Mouse (Mus musculus) hindbrain, embryonic 16.5 days (tissue): Measurements from ENCODE around the gene Prss46. TPM values are rescaled to one million over a fixed set of nuclear protein-coding genes. Genes with fewer than 3 reads are reported as not detected.

Source experiments
- ATAC-seq: fragments of 200-750 bp; cut with Nextera tagmentation; 2 replicates; pipeline ENCODE4 v1.8.0; 2017; ENCODE audit warnings: moderate TSS enrichment, moderate library complexity
- H3K27ac ChIP-seq: fragments of 300-500 bp; sonication (generic); 2 replicates; pipeline ENCODE4 v1.5.1; 2014; ENCODE audit warnings: low read depth, mild to moderate bottlenecking, control low read depth, low read length, moderate library complexity
- H3K27me3 ChIP-seq: fragments of 300-500 bp; sonication (generic); replicated peaks from 2 replicates; pipeline ENCODE4 v1.6.1; 2014; ENCODE audit warnings: low read length; ENCODE audit not compliant: control insufficient read depth, insufficient read depth
- H3K36me3 ChIP-seq: fragments of 300-500 bp; sonication (generic); 2 replicates; pipeline ENCODE4 v1.6.1; 2014; ENCODE audit warnings: mild to moderate bottlenecking, low read length, moderate library complexity, mixed read lengths; ENCODE audit not compliant: control insufficient read depth, insufficient read depth
- H3K4me1 ChIP-seq: fragments of 300-500 bp; sonication (generic); 2 replicates; pipeline ENCODE4 v1.6.1; 2014; ENCODE audit warnings: low read depth, low read length; ENCODE audit not compliant: control insufficient read depth, insufficient read depth
- H3K4me2 ChIP-seq: fragments of 300-500 bp; sonication (generic); 2 replicates; pipeline ENCODE4 v1.6.1; 2014; ENCODE audit warnings: mild to moderate bottlenecking, low read length, control low read depth, moderate library complexity
- H3K4me3 ChIP-seq: fragments of 300-500 bp; sonication (generic); 2 replicates; pipeline ENCODE4 v1.5.1; 2014; ENCODE audit warnings: mild to moderate bottlenecking, low read length, control low read depth, moderate library complexity
- H3K9ac ChIP-seq: fragments of 300-500 bp; sonication (generic); 2 replicates; pipeline ENCODE4 v1.6.1; 2014; ENCODE audit warnings: low read depth, mild to moderate bottlenecking, control low read depth, low read length, moderate library complexity
- H3K9me3 ChIP-seq: fragments of 300-500 bp; sonication (generic); 2 replicates; pipeline ENCODE4 v1.6.1; 2014; ENCODE audit warnings: mild to moderate bottlenecking, low read length, moderate library complexity; ENCODE audit not compliant: control insufficient read depth
- WGBS: fragments of 180-500 bp; shearing (Covaris S2); extraction: QIAGEN DNeasy Blood & Tissue Kit; methylation state at CpG from one replicate; pipeline ENCODE4 v1.1.7; 2014; 5-methylcytosine and 5-hydroxymethylcytosine counted together
- polyA plus RNA-seq: library from polyadenylated mRNA; unstranded; fragments of >200 nt; fragmentation: Nextera tagmentation; extraction: Ambion mirVana; gene quantifications from 2 replicates; pipeline ENCODE4 v1.2.1, GENCODE M21; 2015

Gene Prss46
- polyA plus RNA-seq, 1 experiment from 2014 or later = not detected

GRCm38 (mm10) chr9:110875288-110875695, 31.0 kb downstream of the Prss46 start:
- no peak overlapping the region for H3K4me2 ChIP-seq
- ATAC-seq = no peak; the same call in 1 of the 2 replicates
- H3K4me1 ChIP-seq = peaks cover 34% of the 10 kb centered on the region
- no peak overlapping the region for H3K4me3 ChIP-seq
- peak overlapping the region; percentile 58 for H3K27ac ChIP-seq
- no peak overlapping the region for H3K9ac ChIP-seq
- H3K36me3 ChIP-seq = no peaks in the 10 kb centered on the region
- peaks cover 4% of the 10 kb centered on the region for H3K27me3 ChIP-seq
- WGBS = 9% methylated on average over 6 of the region's 6 CpGs
- no peaks in the 10 kb centered on the region for H3K9me3 ChIP-seq

- no peaks in the 10 kb centered on the region for H3K36me3 ChIP-seq
- no peak overlapping the region for H3K4me2 ChIP-seq
- no peak overlapping the region for H3K9ac ChIP-seq
- no peak overlapping the region for H3K4me3 ChIP-seq
- ATAC-seq = no peak
- H3K9me3 ChIP-seq = no peaks in the 10 kb centered on the region
- peaks cover 41% of the 10 kb centered on the region for H3K4me1 ChIP-seq
- 100% methylated on average over 1 of the region's 1 CpGs for WGBS
- no peak overlapping the region for H3K27ac ChIP-seq
- peaks cover 15% of the 10 kb centered on the region for H3K27me3 ChIP-seq
These were observed 33.0 kb downstream of the Prss46 start for GRCm38 (mm10) chr9:110877353-110877752.

- Histone ChIP-seq H3K9ac (no peak overlapping the region), H3K4me2 (no peak overlapping the region), H3K27ac (no peak overlapping the region), H3K9me3 (no peaks in the 10 kb centered on the region), H3K27me3 (peaks cover 15% of the 10 kb centered on the region), H3K36me3 (no peaks in the 10 kb centered on the region), H3K4me1 (peaks cover 41% of the 10 kb centered on the region), H3K4me3 (no peak overlapping the region)
- ATAC-seq = peak; percentile 27; the same call in 1 of the 2 replicates
- 77% methylated on average over 5 of the region's 5 CpGs for WGBS
These were observed 33.6 kb downstream of the Prss46 start for GRCm38 (mm10) chr9:110877888-110878287.

- peak; percentile 57 for ATAC-seq
- Histone ChIP-seq H3K9ac (peak within 1 kb of the TSS; percentile 69), H3K4me1 (peaks cover 32% of the 10 kb centered on the region), H3K36me3 (no peaks in the 10 kb centered on the region), H3K9me3 (no peaks in the 10 kb centered on the region), H3K27ac (peak within 1 kb of the TSS; percentile 73), H3K4me3 (peak within 1 kb of the TSS; percentile 61), H3K27me3 (peaks cover 15% of the 10 kb centered on the region), H3K4me2 (peak within 1 kb of the TSS; percentile 97)
- 17% methylated on average over 12 of the region's 12 CpGs for WGBS
These were observed 35.0 kb downstream of the Prss46 start, which contains the start of gene Als2cl for GRCm38 (mm10) chr9:110879191-110879920. Gene Als2cl (plus strand): TSS chr9:110879870.

GRCm38 (mm10) chr9:110879998-110880561, 35.8 kb downstream of the Prss46 start, which contains the start of gene Tmie:
Gene Tmie (minus strand): TSS chr9:110880113.
- ATAC-seq = peak; percentile 63
- peak within 1 kb of the TSS; percentile 73 for H3K27ac ChIP-seq
- no peaks in the 10 kb centered on the region for H3K9me3 ChIP-seq
- H3K4me1 ChIP-seq = peaks cover 24% of the 10 kb centered on the region
- WGBS = under 1% methylated on average over 38 of the region's 57 CpGs
- peak within 1 kb of the TSS; percentile 61 for H3K4me3 ChIP-seq
- peak within 1 kb of the TSS; percentile 97 for H3K4me2 ChIP-seq
- peaks cover 15% of the 10 kb centered on the region for H3K27me3 ChIP-seq
- peak within 1 kb of the TSS; percentile 69 for H3K9ac ChIP-seq
- no peaks in the 10 kb centered on the region for H3K36me3 ChIP-seq

- ATAC-seq = no peak
- H3K27me3 ChIP-seq = peaks cover 15% of the 10 kb centered on the region
- H3K36me3 ChIP-seq = no peaks in the 10 kb centered on the region
- H3K4me3 ChIP-seq = peak overlapping the region; percentile 61
- H3K4me2 ChIP-seq = peak overlapping the region; percentile 97
- WGBS = 70% methylated on average over 4 of the region's 4 CpGs
- no peak overlapping the region for H3K27ac ChIP-seq
- H3K9me3 ChIP-seq = no peaks in the 10 kb centered on the region
- peaks cover 18% of the 10 kb centered on the region for H3K4me1 ChIP-seq
- no peak overlapping the region for H3K9ac ChIP-seq
These were observed 36.5 kb downstream of the Prss46 start for GRCm38 (mm10) chr9:110880772-110881171.

- no peaks in the 10 kb centered on the region for H3K9me3 ChIP-seq
- H3K4me3 ChIP-seq = no peak overlapping the region
- ATAC-seq = no peak
- H3K4me2 ChIP-seq = no peak overlapping the region
- no peak overlapping the region for H3K9ac ChIP-seq
- WGBS = 80% methylated on average over 7 of the region's 7 CpGs
- H3K36me3 ChIP-seq = no peaks in the 10 kb centered on the region
- H3K27ac ChIP-seq = no peak overlapping the region
- H3K4me1 ChIP-seq = peaks cover 18% of the 10 kb centered on the region
- peaks cover 15% of the 10 kb centered on the region for H3K27me3 ChIP-seq
These were observed 37.6 kb downstream of the Prss46 start for GRCm38 (mm10) chr9:110881953-110882352.

GRCm38 (mm10) chr9:110887388-110888303, 43.3 kb downstream of the Prss46 start:
- ATAC-seq = no peak

More at GRCm38 (mm10) chr9:110887388-110888303, 43.3 kb downstream of the Prss46 start:
- 66% methylated on average over 9 of the region's 9 CpGs for WGBS
- no peak overlapping the region for H3K9ac ChIP-seq
- H3K4me2 ChIP-seq = no peak overlapping the region
- H3K36me3 ChIP-seq = no peaks in the 10 kb centered on the region
- H3K27ac ChIP-seq = no peak overlapping the region
- no peaks in the 10 kb centered on the region for H3K4me1 ChIP-seq
- H3K27me3 ChIP-seq = no peaks in the 10 kb centered on the region; the same call in none of the 2 replicates
- no peak overlapping the region for H3K4me3 ChIP-seq
- no peaks in the 10 kb centered on the region for H3K9me3 ChIP-seq
